Mouse (Mus musculus) midbrain, embryonic 13.5 days (tissue): Measurements from ENCODE around the gene Tubgcp6. TPM values are rescaled to one million over a fixed set of nuclear protein-coding genes. Genes with fewer than 3 reads are reported as not detected.

Experiments
- ATAC-seq: fragments of 200-750 bp; cut with Nextera tagmentation; 2 replicates; pipeline ENCODE4 v1.8.0; 2017; ENCODE audit warnings: mild to moderate bottlenecking, moderate TSS enrichment, moderate library complexity
- H3K27ac ChIP-seq: fragments of 300-500 bp; sonication (generic); 2 replicates; pipeline ENCODE4 v1.5.1; 2015; ENCODE audit warnings: inconsistent platforms, mild to moderate bottlenecking, moderate library complexity
- H3K27me3 ChIP-seq: fragments of 300-500 bp; sonication (generic); 2 replicates; pipeline ENCODE4 v1.6.1; 2015; ENCODE audit warnings: mild to moderate bottlenecking, inconsistent platforms
- H3K36me3 ChIP-seq: fragments of 300-500 bp; sonication (generic); 2 replicates; pipeline ENCODE4 v1.6.1; 2015; ENCODE audit warnings: mild to moderate bottlenecking, inconsistent platforms
- H3K4me1 ChIP-seq: fragments of 300-500 bp; sonication (generic); replicated peaks from 2 replicates; pipeline ENCODE4 v1.6.1; 2015; ENCODE audit warnings: inconsistent platforms
- H3K4me2 ChIP-seq: fragments of 300-500 bp; sonication (generic); replicated peaks from 2 replicates; pipeline ENCODE4 v1.6.1; 2015; ENCODE audit warnings: moderate library complexity, mild to moderate bottlenecking, inconsistent platforms
- H3K4me3 ChIP-seq: fragments of 300-500 bp; sonication (generic); replicated peaks from 2 replicates; pipeline ENCODE4 v1.5.1; 2015; ENCODE audit warnings: mild to moderate bottlenecking, inconsistent platforms
- H3K9ac ChIP-seq: fragments of 300-500 bp; sonication (generic); replicated peaks from 2 replicates; pipeline ENCODE4 v1.6.1; 2015; ENCODE audit warnings: mild to moderate bottlenecking, inconsistent platforms
- H3K9me3 ChIP-seq: fragments of 300-500 bp; sonication (generic); 2 replicates; pipeline ENCODE4 v1.6.1; 2016; ENCODE audit warnings: mild to moderate bottlenecking, inconsistent platforms
- WGBS: fragments of 180-500 bp; shearing (Covaris S2); methylation state at CpG from one replicate; pipeline ENCODE4 v1.1.7; 2015; 5-methylcytosine and 5-hydroxymethylcytosine counted together
- polyA plus RNA-seq: library from polyadenylated mRNA; unstranded; fragments of >200 nt; fragmentation: Nextera tagmentation; extraction: Ambion mirVana; gene quantifications from 2 replicates; pipeline ENCODE4 v1.2.1, GENCODE M21; 2015

Tubgcp6 gene
- polyA plus RNA-seq, 1 experiment from 2014 or later, result 17.4 TPM

GRCm38 (mm10) chr15:89073993-89074603, 48.8 kb downstream of the Tubgcp6 start:
- H3K4me1 ChIP-seq, result peaks cover 41% of the 10 kb centered on the region
- ATAC-seq, result no peak
- H3K27ac ChIP-seq, result peak overlapping the region; percentile 93
- H3K27me3 ChIP-seq, result peaks cover 8% of the 10 kb centered on the region
- H3K36me3 ChIP-seq, result peaks cover 7% of the 10 kb centered on the region
- no peak overlapping the region for H3K4me3 ChIP-seq
- peak overlapping the region; percentile 95; the same call in 1 of the 2 replicates for H3K4me2 ChIP-seq
- WGBS, result 87% methylated on average over 10 of the region's 10 CpGs
- H3K9ac ChIP-seq, result peak overlapping the region; percentile 89; the same call in 1 of the 2 replicates
- no peaks in the 10 kb centered on the region for H3K9me3 ChIP-seq

GRCm38 (mm10) chr15:89070606-89071005, 52.3 kb downstream of the Tubgcp6 start:
- peaks cover 43% of the 10 kb centered on the region for H3K27me3 ChIP-seq
- WGBS, result 80% methylated on average over 24 of the region's 24 CpGs
- no peak for ATAC-seq

GRCm38 (mm10) chr15:89069336-89069840, 53.5 kb downstream of the Tubgcp6 start:
- H3K4me2 ChIP-seq, result no peak overlapping the region
- no peak overlapping the region for H3K4me3 ChIP-seq
- H3K9ac ChIP-seq, result no peak overlapping the region
- H3K27ac ChIP-seq, result no peak overlapping the region
- peaks cover 5% of the 10 kb centered on the region for H3K4me1 ChIP-seq
- H3K27me3 ChIP-seq, result peaks cover 52% of the 10 kb centered on the region
- H3K36me3 ChIP-seq, result peaks cover 19% of the 10 kb centered on the region
- WGBS, result 78% methylated on average over 19 of the region's 19 CpGs
- no peaks in the 10 kb centered on the region for H3K9me3 ChIP-seq
- no peak for ATAC-seq

More at GRCm38 (mm10) chr15:89070606-89071005, 52.3 kb downstream of the Tubgcp6 start:
- H3K4me1 ChIP-seq, result peaks cover 16% of the 10 kb centered on the region
- H3K4me2 ChIP-seq, result no peak overlapping the region
- H3K27ac ChIP-seq, result no peak overlapping the region
- H3K9me3 ChIP-seq, result no peaks in the 10 kb centered on the region
- peaks cover 19% of the 10 kb centered on the region for H3K36me3 ChIP-seq
- H3K9ac ChIP-seq, result no peak overlapping the region
- H3K4me3 ChIP-seq, result no peak overlapping the region

GRCm38 (mm10) chr15:89068226-89068625, 54.7 kb downstream of the Tubgcp6 start:
- peaks cover 2% of the 10 kb centered on the region; the same call in 1 of the 2 replicates for H3K4me1 ChIP-seq
- ATAC-seq, result no peak
- no peak overlapping the region for H3K9ac ChIP-seq
- no peak overlapping the region for H3K4me2 ChIP-seq
- no peak overlapping the region for H3K4me3 ChIP-seq
- peaks cover 52% of the 10 kb centered on the region for H3K27me3 ChIP-seq
- H3K9me3 ChIP-seq, result no peaks in the 10 kb centered on the region
- 47% methylated on average over 26 of the region's 26 CpGs for WGBS
- H3K27ac ChIP-seq, result no peak overlapping the region
- peaks cover 19% of the 10 kb centered on the region for H3K36me3 ChIP-seq

GRCm38 (mm10) chr15:89067609-89068008, 55.3 kb downstream of the Tubgcp6 start:
- peaks cover 19% of the 10 kb centered on the region for H3K36me3 ChIP-seq
- H3K27me3 ChIP-seq, result peaks cover 52% of the 10 kb centered on the region
- WGBS, result 34% methylated on average over 35 of the region's 35 CpGs
- H3K9ac ChIP-seq, result no peak overlapping the region
- H3K9me3 ChIP-seq, result no peaks in the 10 kb centered on the region
- H3K4me3 ChIP-seq, result no peak overlapping the region
- H3K4me1 ChIP-seq, result peaks cover 2% of the 10 kb centered on the region; the same call in 1 of the 2 replicates
- H3K4me2 ChIP-seq, result no peak overlapping the region; the same call in 1 of the 2 replicates
- no peak overlapping the region for H3K27ac ChIP-seq
- ATAC-seq, result no peak

- Histone ChIP-seq H3K9me3 (no peaks in the 10 kb centered on the region), H3K9ac (no peak overlapping the region), H3K27ac (no peak overlapping the region), H3K4me2 (no peak overlapping the region), H3K4me3 (no peak overlapping the region), H3K27me3 (peaks cover 69% of the 10 kb centered on the region), H3K4me1 (peaks cover 16% of the 10 kb centered on the region), H3K36me3 (peaks cover 18% of the 10 kb centered on the region)
- no peak for ATAC-seq
- 94% methylated on average over 5 of the region's 5 CpGs for WGBS
These were observed 58.0 kb downstream of the Tubgcp6 start for GRCm38 (mm10) chr15:89064891-89065290.

- Histone ChIP-seq H3K4me2 (no peak overlapping the region), H3K9ac (no peak overlapping the region), H3K36me3 (peaks cover 8% of the 10 kb centered on the region), H3K27me3 (peaks cover 64% of the 10 kb centered on the region), H3K4me1 (peaks cover 22% of the 10 kb centered on the region), H3K9me3 (no peaks in the 10 kb centered on the region), H3K27ac (no peak overlapping the region), H3K4me3 (no peak overlapping the region)
- WGBS, result 77% methylated on average over 6 of the region's 6 CpGs
- no peak for ATAC-seq
These were observed 59.4 kb downstream of the Tubgcp6 start for GRCm38 (mm10) chr15:89063536-89063935.

- H3K27ac ChIP-seq, result no peak overlapping the region
- no peak for ATAC-seq
- no peak overlapping the region for H3K9ac ChIP-seq
- 84% methylated on average over 7 of the region's 7 CpGs for WGBS
- H3K27me3 ChIP-seq, result peaks cover 64% of the 10 kb centered on the region
- H3K9me3 ChIP-seq, result no peaks in the 10 kb centered on the region
- H3K4me1 ChIP-seq, result peaks cover 22% of the 10 kb centered on the region
- H3K4me2 ChIP-seq, result no peak overlapping the region
- no peak overlapping the region for H3K4me3 ChIP-seq
- H3K36me3 ChIP-seq, result peaks cover 3% of the 10 kb centered on the region
These were observed 59.9 kb downstream of the Tubgcp6 start for GRCm38 (mm10) chr15:89063001-89063400.

- Histone ChIP-seq H3K27me3 (peaks cover 62% of the 10 kb centered on the region), H3K4me3 (no peak overlapping the region), H3K9ac (no peak overlapping the region), H3K4me2 (no peak overlapping the region), H3K4me1 (peaks cover 22% of the 10 kb centered on the region), H3K36me3 (no peaks in the 10 kb centered on the region), H3K9me3 (no peaks in the 10 kb centered on the region), H3K27ac (no peak overlapping the region)
- no peak for ATAC-seq
- 88% methylated on average over 5 of the region's 5 CpGs for WGBS
These were observed 60.4 kb downstream of the Tubgcp6 start for GRCm38 (mm10) chr15:89062518-89062910.

- no peak for ATAC-seq
- no peak overlapping the region for H3K4me2 ChIP-seq
- no peaks in the 10 kb centered on the region for H3K36me3 ChIP-seq
- no peak overlapping the region for H3K27ac ChIP-seq
- H3K4me1 ChIP-seq, result peaks cover 19% of the 10 kb centered on the region
- no peaks in the 10 kb centered on the region for H3K9me3 ChIP-seq
- peaks cover 57% of the 10 kb centered on the region for H3K27me3 ChIP-seq
- H3K9ac ChIP-seq, result no peak overlapping the region
- no peak overlapping the region for H3K4me3 ChIP-seq
- WGBS, result 80% methylated on average over 6 of the region's 6 CpGs
These were observed 61.0 kb downstream of the Tubgcp6 start for GRCm38 (mm10) chr15:89061761-89062517.

GRCm38 (mm10) chr15:89060811-89061460, 62.0 kb downstream of the Tubgcp6 start:
- Histone ChIP-seq H3K27ac (no peak overlapping the region), H3K36me3 (no peaks in the 10 kb centered on the region), H3K27me3 (peaks cover 51% of the 10 kb centered on the region), H3K4me2 (peak overlapping the region; percentile 91), H3K9ac (peak overlapping the region; percentile 83), H3K4me3 (peak overlapping the region; percentile 70), H3K4me1 (peaks cover 19% of the 10 kb centered on the region), H3K9me3 (no peaks in the 10 kb centered on the region)
- WGBS, result 88% methylated on average over 12 of the region's 12 CpGs
- 0 out of 2 replicates have a peak, but pooled peaks have one; percentile 7 for ATAC-seq
